Mouse (Mus musculus) lung, postnatal 0 days (tissue): ENCODE measurements at regions not wholly inside any gene's neighbourhood (a gene's known extent, or its start where the extent isn't known, plus 50 kb on each side); places are given as distances from the start of the nearest gene placed in this dataset.

ENCODE experiments used
- CTCF ChIP-seq: IDR thresholded peaks from 2 replicates; pipeline ENCODE4 v1.5.1; 2016; ENCODE audit warnings: antibody characterized with exemption, mild to moderate bottlenecking
- EP300 ChIP-seq: IDR thresholded peaks from 2 replicates; pipeline ENCODE4 v1.6.1; 2016; ENCODE audit warnings: antibody characterized with exemption, mild to moderate bottlenecking, control low read depth

DNA sequence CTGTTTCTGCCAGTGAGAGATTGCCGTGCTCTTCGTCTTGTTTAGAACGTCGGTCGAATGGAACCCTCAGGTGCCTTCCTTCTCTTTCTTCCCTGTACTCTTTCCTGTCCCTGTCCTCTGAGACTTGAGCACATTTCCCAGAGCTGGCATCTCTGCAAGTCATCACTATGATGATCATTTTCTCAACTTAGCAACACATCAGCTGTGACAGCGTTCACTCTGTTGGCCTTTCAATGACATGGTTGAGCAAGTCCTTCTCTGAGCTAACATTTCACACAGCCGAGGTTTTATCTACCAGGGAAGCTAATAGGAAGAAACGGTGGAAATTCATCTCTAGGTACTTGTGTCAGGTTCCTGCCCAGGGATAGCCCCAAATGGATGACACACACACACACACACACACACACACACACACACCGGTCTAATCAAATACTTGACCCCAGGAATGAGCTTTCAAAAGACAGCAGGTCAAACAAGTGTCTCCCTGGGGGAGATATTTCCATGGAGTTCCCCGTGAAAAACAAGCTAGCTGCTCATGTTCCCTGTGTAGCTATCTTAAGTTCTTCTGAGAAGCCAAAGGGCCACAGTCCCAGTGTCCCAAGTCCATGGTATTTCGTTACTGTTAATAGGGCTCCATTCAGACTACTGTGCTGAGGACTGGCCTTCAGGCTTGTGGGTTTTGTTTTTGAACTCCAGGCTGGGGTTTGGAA, 167.0 kb upstream of the Trib2 start:
- TF ChIP-seq CTCF (no peak), EP300 (no peak)
